Mouse (Mus musculus) CD4-positive helper T cell, adult 2 months (primary cell): ENCODE data around the gene Josd1.

Experiments used
- DNase-seq: peaks from one replicate; pipeline ENCODE4 v3.0.0-alpha.2; 2012; ENCODE audit warnings: low read depth, missing footprints, low spot score

Gene Josd1

DNA sequence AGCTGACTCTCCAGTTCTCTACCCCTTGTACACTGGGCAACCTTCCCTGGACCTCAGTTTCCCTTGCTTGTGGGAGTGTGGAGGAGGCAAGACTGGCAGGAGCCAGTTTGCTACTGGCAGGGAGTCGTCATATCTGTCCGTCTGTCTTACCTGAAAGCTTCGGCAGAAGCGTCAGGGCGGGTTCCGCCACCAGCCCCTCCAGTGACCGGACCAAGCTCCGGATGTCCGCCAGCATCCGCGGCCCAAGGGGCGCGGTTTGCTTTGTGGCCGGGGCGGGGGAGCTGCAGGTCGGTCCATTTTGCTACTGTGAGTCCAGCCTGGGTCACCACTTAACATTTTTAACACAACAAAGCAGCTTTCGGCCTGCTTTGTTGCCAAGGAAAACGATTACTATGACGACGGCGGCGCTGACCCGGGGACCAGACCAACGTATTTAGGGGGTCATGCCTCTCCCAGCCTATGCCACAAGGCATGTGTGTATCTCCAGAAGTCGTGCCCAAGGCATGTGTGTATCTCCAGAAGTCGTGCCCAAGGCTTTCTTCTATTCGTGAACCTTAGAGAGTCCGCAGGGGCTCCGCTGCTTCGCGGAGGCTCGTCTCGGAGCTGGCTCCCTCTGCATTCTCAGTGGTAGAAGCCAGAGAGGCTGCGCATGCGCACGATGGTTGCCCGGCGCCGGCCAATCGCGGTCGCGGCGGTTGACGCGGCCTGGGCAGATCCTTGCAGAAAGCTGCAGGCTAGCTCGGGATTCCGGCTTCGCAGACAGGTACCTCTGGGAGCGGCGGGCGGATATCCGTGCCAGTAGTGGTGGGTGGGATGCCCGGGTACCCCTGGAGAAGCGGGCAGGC, 29.0 kb downstream of the Josd1 start, which contains the start of the genes Fam227a and Cby1:
TSS of gene Fam227a (minus strand) at position 426 of the 845 bp plus-strand sequence.
TSS of gene Cby1 (plus strand) at position 669 of the 845 bp plus-strand sequence.
- peak; percentile 91 for DNase-seq

DNA sequence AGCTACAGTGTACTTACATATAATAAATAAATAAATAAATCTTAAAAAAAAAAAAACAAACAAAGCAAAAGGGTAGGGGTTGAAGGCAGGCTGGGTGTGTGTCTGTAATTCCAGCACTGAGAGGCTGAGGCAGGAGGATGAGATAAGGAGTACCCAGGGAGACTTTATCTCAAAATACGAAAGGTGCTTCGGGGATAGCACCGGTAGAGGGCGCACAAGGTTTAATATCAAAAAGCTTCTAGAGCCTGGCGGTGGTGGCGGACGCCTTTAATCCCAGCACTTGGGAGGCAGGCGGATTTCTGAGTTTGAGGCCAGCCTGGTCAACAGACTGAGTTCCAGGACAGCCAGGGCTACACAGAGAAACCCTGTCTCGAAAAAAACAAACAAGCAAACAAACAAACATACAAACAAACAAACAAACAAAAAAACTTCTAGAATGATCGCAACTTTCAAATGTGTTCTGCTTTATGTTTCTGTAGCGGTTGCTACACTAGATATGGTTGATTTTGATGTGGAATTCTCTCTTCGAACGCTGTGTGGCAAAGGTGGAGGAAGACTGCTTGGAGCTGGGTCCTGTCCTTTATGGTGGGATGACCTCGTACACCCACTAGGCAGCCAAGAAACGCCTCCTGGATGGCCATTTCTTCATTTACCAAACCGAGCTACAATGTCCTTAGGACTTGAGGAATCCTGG, 29.7 kb downstream of the Josd1 start:
- peak; percentile 85 for DNase-seq

- no peak for DNase-seq
These were observed 31.3 kb downstream of the Josd1 start for GRCm38 (mm10) chr15:79656451-79656850.

DNA sequence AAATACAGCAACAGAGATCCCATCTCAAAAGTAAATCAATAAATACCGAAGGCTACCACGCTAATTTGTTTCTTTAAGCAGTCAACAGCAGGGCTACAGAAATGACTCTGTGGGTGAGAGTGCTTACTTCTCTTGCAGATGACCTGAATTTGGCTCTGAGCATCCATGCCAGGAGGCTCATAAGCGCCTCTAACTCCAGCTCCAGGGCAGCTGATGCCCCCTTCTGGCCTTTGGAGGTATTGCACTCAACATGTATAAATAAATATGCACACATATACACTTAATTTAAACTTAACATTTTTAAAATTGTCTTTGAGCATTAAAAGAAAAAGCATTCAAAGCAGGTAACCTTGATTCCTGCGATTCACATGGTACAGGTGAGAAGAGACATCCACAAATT, 36.2 kb downstream of the Josd1 start:
- DNase-seq = peak; percentile 33

DNA sequence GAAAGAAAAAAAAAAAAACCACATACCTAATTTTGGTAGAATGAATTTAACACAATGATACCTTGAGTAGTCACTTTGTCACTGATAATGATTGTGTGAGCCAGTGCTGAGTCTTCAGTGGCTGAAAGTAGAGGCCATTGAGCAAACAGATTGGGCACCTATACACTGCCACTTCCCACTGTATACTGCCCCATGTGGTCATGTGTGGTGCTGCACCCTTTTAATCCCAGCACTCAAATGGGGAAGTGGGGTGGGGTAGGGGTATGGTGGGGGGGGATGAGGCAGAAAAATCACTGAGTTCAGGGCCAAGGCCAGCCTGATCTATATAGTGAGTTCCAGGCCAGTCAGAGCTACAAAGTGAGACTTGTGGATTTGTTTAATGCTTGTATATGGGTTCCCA, 37.1 kb downstream of the Josd1 start:
- DNase-seq = peak; percentile 59

GRCm38 (mm10) chr15:79648130-79648529, 39.6 kb downstream of the Josd1 start:
- no peak for DNase-seq

DNA sequence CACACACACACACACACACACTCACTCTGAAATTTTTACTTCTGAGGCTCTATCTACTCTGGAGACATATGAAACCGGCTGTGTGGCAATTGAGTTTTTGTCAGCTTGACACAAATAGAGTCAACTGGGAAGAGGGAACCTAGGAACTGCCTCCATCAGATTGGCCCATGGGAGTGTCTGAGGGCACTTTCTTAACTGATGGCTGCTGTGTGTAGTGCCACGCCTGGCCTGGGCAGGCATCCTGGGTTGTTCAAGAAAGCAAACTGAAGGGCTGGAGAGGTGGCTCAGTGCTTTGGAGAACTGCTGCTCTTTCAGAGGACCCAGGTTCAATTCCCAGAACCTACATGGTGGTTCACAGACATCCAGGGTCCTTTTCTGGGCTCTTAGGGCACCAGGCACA, 42.2 kb downstream of the Josd1 start:
- no peak for DNase-seq

DNA sequence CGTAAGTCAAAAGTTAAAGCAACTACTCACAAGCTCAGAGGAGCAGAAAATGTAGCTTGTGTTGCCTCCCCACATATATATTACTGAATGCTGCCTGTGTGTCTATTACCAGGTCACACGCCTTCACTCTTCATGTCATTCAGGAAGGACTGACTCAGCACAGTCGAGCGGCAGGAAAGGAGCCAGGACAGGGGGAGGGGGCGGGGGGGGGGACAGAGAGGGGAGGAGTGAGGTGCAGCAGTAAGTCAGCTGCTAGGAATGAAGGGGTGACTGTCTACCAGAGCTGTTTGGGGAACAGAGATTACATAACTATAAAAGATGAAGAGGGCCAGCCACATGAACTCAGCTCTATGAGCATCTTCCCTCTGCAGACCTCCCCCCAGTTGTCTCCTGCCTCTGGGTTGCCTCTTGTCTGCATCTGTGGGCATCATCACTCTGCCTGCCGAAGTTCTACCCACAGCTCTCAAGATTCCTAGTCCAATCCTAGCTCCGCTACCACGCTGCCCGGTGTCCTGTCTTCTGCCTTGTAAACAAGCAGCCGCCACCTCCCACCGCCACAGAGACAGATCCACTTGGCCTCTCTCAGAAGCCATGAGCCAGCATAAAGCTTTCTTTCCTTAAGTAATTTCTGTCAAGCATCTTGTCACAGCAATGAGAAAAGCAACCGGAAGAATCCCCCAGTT, 46.4 kb downstream of the Josd1 start:
- no peak for DNase-seq

DNA sequence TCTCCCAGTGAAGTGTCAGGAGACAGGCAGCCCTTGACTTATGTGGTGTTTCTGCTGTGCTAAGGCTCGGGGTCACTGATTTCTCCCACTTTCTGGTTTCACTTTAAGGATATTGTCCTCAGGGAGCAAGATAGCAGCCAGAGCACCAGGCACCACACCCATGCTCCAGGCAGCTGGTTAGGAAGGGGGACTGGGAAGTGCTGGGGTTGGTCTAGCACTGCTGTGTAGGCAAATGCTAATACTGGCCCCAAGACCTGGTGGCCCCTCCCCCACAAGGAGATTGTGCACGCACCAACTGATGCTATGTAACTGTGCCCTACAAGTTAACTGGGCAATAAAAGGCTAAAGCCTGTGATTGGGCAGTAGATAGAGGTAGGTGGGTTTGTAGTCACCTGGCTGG, 57.2 kb downstream of the Josd1 start:
- no peak for DNase-seq
